Comparison of ENCODE assay signal across 26 mouse cellular contexts in genomic region chr17:59955300-59956057, GRCm38 (mm10).
DNase-seq lines count a peak whose midpoint lies in the region; ATAC-seq lines count a peak whose summit lies in the region.
"Had no signal": no experiment of that assay in that cellular context is flagged by ENCODE, and none has a peak within 500 bp of the region (broad histone marks: within the 10 kb centered on the region; RNA-seq: fewer than 3 reads in every experiment).

No protein-coding gene starts in this region.

- no peak overlapping the region for H3K9ac ChIP-seq in forebrain, embryonic 12.5 days
- H3K9ac ChIP-seq in neural tube, embryonic 14.5 days (replicated peaks; ENCODE audit: low read depth, low read length) = no peak overlapping the region
- no peak overlapping the region for H3K9ac ChIP-seq in neural tube, embryonic 15.5 days (replicated peaks)
- H3K9ac ChIP-seq in midbrain, embryonic 14.5 days (replicated peaks; ENCODE audit: low read length) = no peak overlapping the region
- H3K9ac ChIP-seq: heart, embryonic 13.5 days; limb, embryonic 13.5 days; liver, embryonic 12.5 days; lung, embryonic 14.5 days; neural tube, embryonic 13.5 days had no signal

- H3K9me3 ChIP-seq in forebrain, embryonic 12.5 days = no peaks in the 10 kb centered on the region
- no peaks in the 10 kb centered on the region for H3K9me3 ChIP-seq in forebrain, embryonic 10.5 days
- no peaks in the 10 kb centered on the region for H3K9me3 ChIP-seq in neural tube, embryonic 14.5 days (ENCODE audit: control insufficient read depth, low read length)
- H3K9me3 ChIP-seq in neural tube, embryonic 15.5 days (replicated peaks) = no peaks in the 10 kb centered on the region
- no peaks in the 10 kb centered on the region for H3K9me3 ChIP-seq in midbrain, embryonic 14.5 days (ENCODE audit: control insufficient read depth, low read length)
- H3K9me3 ChIP-seq: embryonic facial prominence, embryonic 10.5 days; heart, embryonic 13.5 days; limb, embryonic 13.5 days; liver, embryonic 12.5 days; neural tube, embryonic 13.5 days had no signal

- ATAC-seq in forebrain, embryonic 12.5 days (ENCODE audit: low FRiP score) = peak; percentile 68
- peak; percentile 49; the same call in 1 of the 2 replicates for ATAC-seq in neural tube, embryonic 14.5 days (ENCODE audit: low read depth)
- no peak for ATAC-seq in neural tube, embryonic 15.5 days (ENCODE audit: low FRiP score)
- peak; percentile 78 for ATAC-seq in midbrain, embryonic 14.5 days (ENCODE audit: low FRiP score, low TSS enrichment)
- ATAC-seq: intestine, postnatal 0 days; liver, embryonic 12.5 days had no signal

- no peak for DNase-seq in forebrain, embryonic 10.5 days (ENCODE audit: extremely low spot score, low spot score)
- DNase-seq in midbrain, embryonic 14.5 days = peak; percentile 55
- no peak for DNase-seq in right cerebral cortex, postnatal 10 days (ENCODE audit: low spot score in 2 of 2)
- DNase-seq in kidney, postnatal 25 days = no peak
- DNase-seq: adrenal gland, postnatal 10 days; cerebellum, adult 11 months; cerebellum, adult 9-11 months; gastrocnemius, postnatal 36 days; heart, adult 2 months; heart, postnatal 14 days; kidney, postnatal 36 days; lung, embryonic 14.5 days; lung, postnatal 4 days; right cerebral cortex, adult 18-20 months; thymus, adult 18-20 months; thymus, postnatal 36 days had no signal

- H3K4me2 ChIP-seq in forebrain, embryonic 12.5 days = no peak overlapping the region
- H3K4me2 ChIP-seq in neural tube, embryonic 14.5 days (ENCODE audit: low read depth, low read length) = no peak overlapping the region
- no peak overlapping the region for H3K4me2 ChIP-seq in neural tube, embryonic 15.5 days
- no peak overlapping the region for H3K4me2 ChIP-seq in midbrain, embryonic 14.5 days (ENCODE audit: low read length)
- H3K4me2 ChIP-seq: heart, embryonic 13.5 days; limb, embryonic 13.5 days; liver, embryonic 12.5 days; lung, embryonic 14.5 days; neural tube, embryonic 13.5 days had no signal

- H3K27ac ChIP-seq in forebrain, embryonic 12.5 days = no peak overlapping the region
- no peak overlapping the region for H3K27ac ChIP-seq in forebrain, embryonic 10.5 days
- no peak overlapping the region for H3K27ac ChIP-seq in neural tube, embryonic 14.5 days (ENCODE audit: low read depth, low read length)
- H3K27ac ChIP-seq in neural tube, embryonic 15.5 days (replicated peaks) = no peak overlapping the region
- H3K27ac ChIP-seq in midbrain, embryonic 14.5 days (replicated peaks; ENCODE audit: low read depth, low read length) = 0 out of 2 replicates have a peak overlapping the region, but pooled peaks have one; percentile 32
- H3K27ac ChIP-seq: embryonic facial prominence, embryonic 10.5 days; heart, adult 2 months; heart, embryonic 13.5 days; limb, embryonic 13.5 days; liver, embryonic 12.5 days; neural tube, embryonic 13.5 days had no signal

- WGBS in forebrain, embryonic 12.5 days = 69% methylated on average over 4 of the region's 4 CpGs
- WGBS in forebrain, embryonic 10.5 days = 97% methylated on average over 4 of the region's 4 CpGs
- 74% methylated on average over 4 of the region's 4 CpGs for WGBS in neural tube, embryonic 14.5 days
- WGBS in neural tube, embryonic 15.5 days = 74% methylated on average over 4 of the region's 4 CpGs
- 41% methylated on average over 4 of the region's 4 CpGs for WGBS in midbrain, embryonic 14.5 days

- H3K4me3 ChIP-seq in forebrain, embryonic 12.5 days (replicated peaks) = no peak overlapping the region
- no peak overlapping the region for H3K4me3 ChIP-seq in forebrain, embryonic 10.5 days
- H3K4me3 ChIP-seq in neural tube, embryonic 14.5 days (ENCODE audit: low read depth, low read length) = no peak overlapping the region
- no peak overlapping the region for H3K4me3 ChIP-seq in neural tube, embryonic 15.5 days (replicated peaks)
- H3K4me3 ChIP-seq in midbrain, embryonic 14.5 days (replicated peaks; ENCODE audit: low read depth, low read length) = no peak overlapping the region
- H3K4me3 ChIP-seq: embryonic facial prominence, embryonic 10.5 days; heart, adult 2 months; heart, embryonic 13.5 days; limb, embryonic 13.5 days; liver, embryonic 12.5 days; myocyte; neural tube, embryonic 13.5 days had no signal

- no peaks in the 10 kb centered on the region for H3K36me3 ChIP-seq in forebrain, embryonic 12.5 days (replicated peaks)
- no peaks in the 10 kb centered on the region for H3K36me3 ChIP-seq in forebrain, embryonic 10.5 days (replicated peaks)
- no peaks in the 10 kb centered on the region for H3K36me3 ChIP-seq in neural tube, embryonic 14.5 days (ENCODE audit: control insufficient read depth, insufficient read depth, low read length)
- H3K36me3 ChIP-seq in neural tube, embryonic 15.5 days = no peaks in the 10 kb centered on the region
- no peaks in the 10 kb centered on the region for H3K36me3 ChIP-seq in midbrain, embryonic 14.5 days (ENCODE audit: control insufficient read depth, insufficient read depth, low read length)
- H3K36me3 ChIP-seq: embryonic facial prominence, embryonic 10.5 days; heart, embryonic 13.5 days; limb, embryonic 13.5 days; liver, embryonic 12.5 days; neural tube, embryonic 13.5 days had no signal

- no peaks in the 10 kb centered on the region for H3K4me1 ChIP-seq in forebrain, embryonic 12.5 days
- no peaks in the 10 kb centered on the region for H3K4me1 ChIP-seq in forebrain, embryonic 10.5 days
- no peaks in the 10 kb centered on the region for H3K4me1 ChIP-seq in neural tube, embryonic 14.5 days (ENCODE audit: control insufficient read depth, insufficient read depth, low read length)
- H3K4me1 ChIP-seq in neural tube, embryonic 15.5 days = no peaks in the 10 kb centered on the region
- H3K4me1 ChIP-seq in midbrain, embryonic 14.5 days (ENCODE audit: control insufficient read depth, insufficient read depth, low read length) = peaks cover 6% of the 10 kb centered on the region; the same call in 1 of the 2 replicates
- H3K4me1 ChIP-seq: embryonic facial prominence, embryonic 10.5 days; heart, embryonic 13.5 days; limb, embryonic 13.5 days; liver, embryonic 12.5 days; neural tube, embryonic 13.5 days had no signal

- H3K27me3 ChIP-seq in forebrain, embryonic 12.5 days = no peaks in the 10 kb centered on the region
- H3K27me3 ChIP-seq in forebrain, embryonic 10.5 days (ENCODE audit: poor library complexity, severe bottlenecking) = no peaks in the 10 kb centered on the region
- H3K27me3 ChIP-seq in neural tube, embryonic 14.5 days (ENCODE audit: control insufficient read depth, insufficient read depth, low read length) = no peaks in the 10 kb centered on the region
- H3K27me3 ChIP-seq in neural tube, embryonic 15.5 days (replicated peaks) = no peaks in the 10 kb centered on the region
- H3K27me3 ChIP-seq in midbrain, embryonic 14.5 days (ENCODE audit: control insufficient read depth, insufficient read depth, low read length) = no peaks in the 10 kb centered on the region
- H3K27me3 ChIP-seq: heart, embryonic 13.5 days; limb, embryonic 13.5 days; liver, embryonic 12.5 days; neural tube, embryonic 13.5 days had no signal
